Mouse (Mus musculus): ENCODE results near the gene Noxred1. TPM values are rescaled to one million over a fixed set of nuclear protein-coding genes. Genes with fewer than 3 reads are reported as not detected.

The Noxred1 gene
- polyA plus RNA-seq, 1 experiment from 2014 or later, result 1.0 TPM

DNA sequence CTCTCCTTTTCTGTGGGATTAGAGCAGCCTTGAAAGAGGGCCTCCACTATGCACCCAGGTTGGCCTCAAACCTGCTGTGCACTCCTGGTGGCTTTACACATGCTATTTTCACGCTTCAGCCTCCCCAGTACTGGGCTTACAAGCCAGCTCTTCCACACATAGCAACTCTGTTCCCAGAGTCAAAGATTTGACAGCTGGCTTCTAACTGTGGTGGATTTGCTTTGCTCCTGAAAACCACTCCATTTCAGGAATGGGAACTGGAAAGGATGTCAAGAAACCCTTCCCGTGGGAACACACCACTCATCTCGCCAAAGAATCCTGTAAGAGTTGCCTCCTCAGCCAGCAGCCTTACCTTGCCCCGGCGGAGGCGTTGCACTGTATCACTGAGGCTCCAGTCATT, 15.3 kb upstream of the Noxred1 start:
- peaks cover 95% of the 10 kb centered on the region for H3K36me3 ChIP-seq (ENCODE audit: control insufficient read depth, insufficient read depth, low read length)
- H3K4me2 ChIP-seq (ENCODE audit: low read length), result no peak overlapping the region
- no peaks in the 10 kb centered on the region for H3K27me3 ChIP-seq (ENCODE audit: control insufficient read depth, insufficient read depth, low read length)
- H3K4me3 ChIP-seq (replicated peaks; ENCODE audit: low read depth, low read length), result no peak overlapping the region
- no peak for DNase-seq
- no peak overlapping the region for H3K9ac ChIP-seq (replicated peaks; ENCODE audit: low read length)
- no peaks in the 10 kb centered on the region for H3K9me3 ChIP-seq (ENCODE audit: control insufficient read depth, low read length)
- H3K4me1 ChIP-seq (ENCODE audit: control insufficient read depth, insufficient read depth, low read length), result no peaks in the 10 kb centered on the region
- no peak overlapping the region for H3K27ac ChIP-seq (replicated peaks; ENCODE audit: low read depth, low read length)
- ATAC-seq (ENCODE audit: low FRiP score, low TSS enrichment), result no peak
- 93% methylated on average over 6 of the region's 6 CpGs for whole genome bisulfite sequencing

DNA sequence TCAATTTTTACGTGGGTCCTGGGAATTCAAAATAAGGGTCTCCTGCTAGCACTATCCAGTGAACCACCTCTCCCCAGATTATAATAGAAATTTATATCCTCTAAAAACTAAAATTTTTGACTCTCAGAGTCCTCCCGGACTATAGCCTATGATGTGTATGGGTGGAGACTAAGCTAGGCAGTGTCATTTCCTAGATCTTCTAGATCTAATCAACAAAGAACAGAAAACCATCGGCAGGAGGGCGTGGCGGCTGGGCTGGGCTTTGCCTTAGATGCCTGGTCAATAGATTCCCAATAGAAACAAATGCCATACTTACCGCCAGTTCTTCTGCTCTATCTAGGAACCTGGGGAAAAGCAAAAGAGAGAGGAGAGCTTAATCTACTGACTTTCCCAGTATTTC, 11.6 kb upstream of the Noxred1 start:
- ATAC-seq (ENCODE audit: low FRiP score, low TSS enrichment) (no peak), DNase-seq (no peak)
- H3K27me3 ChIP-seq (ENCODE audit: control insufficient read depth, insufficient read depth, low read length), result no peaks in the 10 kb centered on the region
- peaks cover 89% of the 10 kb centered on the region for H3K36me3 ChIP-seq (ENCODE audit: control insufficient read depth, insufficient read depth, low read length)
- H3K4me3 ChIP-seq (replicated peaks; ENCODE audit: low read depth, low read length), result no peak overlapping the region
- H3K4me1 ChIP-seq (ENCODE audit: control insufficient read depth, insufficient read depth, low read length), result no peaks in the 10 kb centered on the region
- H3K9ac ChIP-seq (replicated peaks; ENCODE audit: low read length), result no peak overlapping the region
- WGBS, result 90% methylated on average over 6 of the region's 6 CpGs
- no peak overlapping the region for H3K27ac ChIP-seq (replicated peaks; ENCODE audit: low read depth, low read length)
- H3K4me2 ChIP-seq (ENCODE audit: low read length), result no peak overlapping the region
- H3K9me3 ChIP-seq (ENCODE audit: control insufficient read depth, low read length), result no peaks in the 10 kb centered on the region

DNA sequence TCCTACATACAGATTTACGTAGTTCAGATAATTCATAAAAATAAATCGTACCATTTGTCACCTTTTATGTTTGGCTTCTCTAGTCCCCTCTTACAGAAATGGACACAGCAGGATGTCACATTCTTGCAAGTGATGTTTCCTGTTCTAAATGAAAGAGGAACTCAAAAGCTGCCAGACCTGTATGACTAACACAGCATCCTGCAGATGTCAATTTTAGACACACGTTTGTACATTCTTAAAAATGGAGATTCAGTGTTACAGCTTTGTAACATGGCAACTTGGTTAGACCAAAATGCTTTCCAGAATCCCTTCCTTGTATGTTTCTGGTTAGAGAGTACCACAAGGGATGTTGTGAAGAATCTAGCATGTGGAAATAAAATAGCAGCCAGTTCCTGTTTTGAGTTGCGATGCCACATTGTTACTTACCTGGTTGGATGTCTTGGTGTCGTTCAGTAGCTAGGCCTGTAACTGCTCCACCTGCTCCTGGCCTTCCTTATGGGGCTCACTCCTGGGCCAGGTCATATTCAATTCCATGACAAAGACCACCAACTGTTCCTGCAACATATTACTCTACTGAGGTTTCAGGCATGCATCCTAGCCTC, 1.5 kb downstream of the Noxred1 start:
- WGBS, result 90% methylated on average over 5 of the region's 5 CpGs
- Histone ChIP-seq H3K4me2 (ENCODE audit: low read length) (no peak overlapping the region), H3K9ac (replicated peaks; ENCODE audit: low read length) (no peak overlapping the region), H3K36me3 (ENCODE audit: control insufficient read depth, insufficient read depth, low read length) (peaks cover 42% of the 10 kb centered on the region), H3K4me1 (ENCODE audit: control insufficient read depth, insufficient read depth, low read length) (no peaks in the 10 kb centered on the region), H3K9me3 (ENCODE audit: control insufficient read depth, low read length) (no peaks in the 10 kb centered on the region), H3K4me3 (replicated peaks; ENCODE audit: low read depth, low read length) (no peak overlapping the region), H3K27ac (replicated peaks; ENCODE audit: low read depth, low read length) (no peak overlapping the region), H3K27me3 (ENCODE audit: control insufficient read depth, insufficient read depth, low read length) (no peaks in the 10 kb centered on the region)
- ATAC-seq (ENCODE audit: low FRiP score, low TSS enrichment) (no peak), DNase-seq (no peak)

DNA sequence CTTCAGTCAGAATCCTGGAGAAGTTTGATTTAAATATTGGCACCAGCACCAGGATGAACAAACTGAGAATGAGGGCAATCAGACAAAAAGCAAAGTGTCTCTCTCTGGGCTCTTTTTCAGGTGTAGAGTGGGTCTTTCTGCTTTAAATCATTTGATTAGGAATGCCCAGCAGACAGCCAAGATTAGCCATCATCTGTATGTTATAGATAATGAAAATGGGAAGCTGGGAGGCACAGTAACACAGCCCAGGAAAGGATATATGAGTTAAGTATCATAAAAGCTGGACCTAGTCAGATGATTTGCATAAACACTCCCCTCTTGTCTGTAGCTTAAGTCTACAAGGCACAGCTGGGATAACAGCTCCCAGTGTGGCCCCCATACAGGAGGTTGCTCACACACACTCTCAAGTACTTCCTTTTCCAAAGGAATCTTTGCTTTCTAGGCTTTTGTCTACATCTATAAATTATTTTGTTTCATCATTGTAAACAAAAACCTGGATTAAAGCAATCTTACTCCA, 8.1 kb downstream of the Noxred1 start:
- ATAC-seq (ENCODE audit: low FRiP score, low TSS enrichment) (no peak), DNase-seq (no peak)
- H3K4me2 ChIP-seq (ENCODE audit: low read length), result no peak overlapping the region
- H3K27me3 ChIP-seq (ENCODE audit: control insufficient read depth, insufficient read depth, low read length), result no peaks in the 10 kb centered on the region
- H3K4me1 ChIP-seq (ENCODE audit: control insufficient read depth, insufficient read depth, low read length), result no peaks in the 10 kb centered on the region
- no peak overlapping the region for H3K9ac ChIP-seq (replicated peaks; ENCODE audit: low read length)
- no peak overlapping the region for H3K27ac ChIP-seq (replicated peaks; ENCODE audit: low read depth, low read length)
- no peaks in the 10 kb centered on the region for H3K36me3 ChIP-seq (ENCODE audit: control insufficient read depth, insufficient read depth, low read length)
- no peak overlapping the region for H3K4me3 ChIP-seq (replicated peaks; ENCODE audit: low read depth, low read length)
- H3K9me3 ChIP-seq (ENCODE audit: control insufficient read depth, low read length), result no peaks in the 10 kb centered on the region; the same call in 1 of the 2 replicates

DNA sequence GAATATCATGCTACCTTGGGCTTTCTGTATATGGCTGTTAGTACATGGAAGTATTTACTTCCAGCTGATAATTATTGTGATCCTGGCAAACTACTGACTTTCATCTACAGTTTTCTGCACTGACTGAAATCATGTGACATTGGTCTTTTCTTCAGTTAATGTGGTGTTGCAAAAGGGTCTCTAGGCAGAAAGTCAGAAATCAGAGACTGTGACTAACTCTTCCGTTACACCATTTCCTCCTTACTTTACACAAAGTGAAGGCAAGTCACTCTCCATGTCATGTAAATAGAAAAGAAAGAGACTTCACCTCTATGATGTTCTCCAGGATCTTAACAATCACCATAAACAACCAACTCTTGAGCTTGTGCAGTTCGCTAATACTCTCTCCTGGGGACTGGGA, 8.9 kb downstream of the Noxred1 start:
- Histone ChIP-seq H3K9me3 (ENCODE audit: control insufficient read depth, low read length) (no peaks in the 10 kb centered on the region; the same call in 1 of the 2 replicates), H3K27ac (replicated peaks; ENCODE audit: low read depth, low read length) (no peak overlapping the region), H3K4me1 (ENCODE audit: control insufficient read depth, insufficient read depth, low read length) (no peaks in the 10 kb centered on the region), H3K4me3 (replicated peaks; ENCODE audit: low read depth, low read length) (no peak overlapping the region), H3K36me3 (ENCODE audit: control insufficient read depth, insufficient read depth, low read length) (no peaks in the 10 kb centered on the region), H3K9ac (replicated peaks; ENCODE audit: low read length) (no peak overlapping the region), H3K27me3 (ENCODE audit: control insufficient read depth, insufficient read depth, low read length) (no peaks in the 10 kb centered on the region), H3K4me2 (ENCODE audit: low read length) (no peak overlapping the region)
- DNase-seq, result no peak
- 90% methylated on average over 2 of the region's 2 CpGs for WGBS
- no peak for ATAC-seq (ENCODE audit: low FRiP score, low TSS enrichment)

DNA sequence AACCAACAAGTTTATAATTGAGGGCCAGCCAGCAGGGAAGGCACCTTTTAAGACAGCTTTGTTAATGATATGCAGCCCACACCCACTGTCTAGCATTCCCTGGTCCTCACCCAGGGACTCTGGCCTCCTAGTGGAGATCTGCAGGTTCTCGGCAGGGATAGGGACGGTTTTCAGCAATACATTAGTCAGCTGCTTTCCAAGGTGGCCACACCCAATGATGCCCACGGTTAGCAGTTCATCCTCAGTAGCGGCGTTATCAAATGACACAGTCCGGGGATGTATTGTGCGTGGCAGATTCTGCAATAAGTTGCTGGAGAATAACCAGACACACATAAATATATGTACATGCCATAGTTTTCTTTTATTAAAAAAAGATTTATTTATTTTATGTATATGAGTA, 11.7 kb downstream of the Noxred1 start:
- Histone ChIP-seq H3K4me3 (replicated peaks; ENCODE audit: low read depth, low read length) (no peak overlapping the region), H3K9ac (replicated peaks; ENCODE audit: low read length) (no peak overlapping the region), H3K9me3 (ENCODE audit: control insufficient read depth, low read length) (no peaks in the 10 kb centered on the region; the same call in 1 of the 2 replicates), H3K27ac (replicated peaks; ENCODE audit: low read depth, low read length) (no peak overlapping the region), H3K36me3 (ENCODE audit: control insufficient read depth, insufficient read depth, low read length) (no peaks in the 10 kb centered on the region), H3K27me3 (ENCODE audit: control insufficient read depth, insufficient read depth, low read length) (no peaks in the 10 kb centered on the region), H3K4me2 (ENCODE audit: low read length) (no peak overlapping the region), H3K4me1 (ENCODE audit: control insufficient read depth, insufficient read depth, low read length) (no peaks in the 10 kb centered on the region)
- WGBS, result 75% methylated on average over 7 of the region's 7 CpGs
- DNase-seq (no peak), ATAC-seq (ENCODE audit: low FRiP score, low TSS enrichment) (no peak)

DNA sequence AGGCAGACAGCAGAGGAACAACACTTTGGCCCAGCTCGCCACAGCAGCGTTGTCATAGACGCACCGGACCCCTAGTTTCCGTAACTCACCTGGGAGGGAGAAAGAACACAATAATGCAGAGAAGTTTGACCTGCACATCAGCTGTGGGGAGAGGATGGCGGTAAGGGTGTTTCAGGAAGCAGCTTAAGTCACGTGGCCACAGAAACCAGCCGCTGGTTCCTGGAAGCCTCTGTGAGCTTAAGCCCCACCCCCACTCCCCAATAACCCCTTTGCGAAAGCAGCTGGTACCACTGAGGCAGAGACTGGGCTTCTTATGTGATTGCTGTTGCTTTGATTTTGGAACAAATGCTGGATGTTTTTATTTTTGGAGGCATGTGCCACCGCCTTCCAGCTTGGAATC, 13.6 kb downstream of the Noxred1 start:
- H3K9ac ChIP-seq (replicated peaks; ENCODE audit: low read length), result no peak overlapping the region
- no peaks in the 10 kb centered on the region; the same call in 1 of the 2 replicates for H3K9me3 ChIP-seq (ENCODE audit: control insufficient read depth, low read length)
- 78% methylated on average over 10 of the region's 10 CpGs for WGBS
- H3K36me3 ChIP-seq (ENCODE audit: control insufficient read depth, insufficient read depth, low read length), result no peaks in the 10 kb centered on the region
- H3K27ac ChIP-seq (replicated peaks; ENCODE audit: low read depth, low read length), result no peak overlapping the region
- H3K4me2 ChIP-seq (ENCODE audit: low read length), result no peak overlapping the region
- DNase-seq, result no peak
- no peak overlapping the region for H3K4me3 ChIP-seq (replicated peaks; ENCODE audit: low read depth, low read length)
- H3K4me1 ChIP-seq (ENCODE audit: control insufficient read depth, insufficient read depth, low read length), result no peaks in the 10 kb centered on the region
- no peaks in the 10 kb centered on the region for H3K27me3 ChIP-seq (ENCODE audit: control insufficient read depth, insufficient read depth, low read length)
- no peak for ATAC-seq (ENCODE audit: low FRiP score, low TSS enrichment)

DNA sequence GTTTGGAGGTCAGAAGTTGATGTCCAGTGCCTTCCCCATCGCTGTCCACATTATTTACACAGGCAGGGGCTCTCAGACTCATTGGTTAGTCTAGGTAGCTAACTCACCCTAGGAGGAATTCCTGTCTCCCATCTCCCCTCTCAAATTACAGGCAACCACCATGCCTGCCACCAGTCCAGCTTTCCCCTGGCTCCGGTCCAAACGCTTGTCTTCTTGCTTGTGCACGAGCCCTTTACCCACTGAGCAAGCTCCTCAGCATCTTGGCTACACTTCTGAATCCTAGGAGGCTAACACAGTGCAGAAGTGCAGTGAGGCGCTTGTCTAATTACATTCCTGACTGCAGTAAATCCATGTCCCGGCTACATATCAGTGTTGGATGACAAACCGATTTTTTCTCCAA, 19.2 kb downstream of the Noxred1 start:
- no peaks in the 10 kb centered on the region for H3K4me1 ChIP-seq (ENCODE audit: control insufficient read depth, insufficient read depth, low read length)
- WGBS, result 67% methylated on average over 7 of the region's 7 CpGs
- DNase-seq, result peak; percentile 58

DNA sequence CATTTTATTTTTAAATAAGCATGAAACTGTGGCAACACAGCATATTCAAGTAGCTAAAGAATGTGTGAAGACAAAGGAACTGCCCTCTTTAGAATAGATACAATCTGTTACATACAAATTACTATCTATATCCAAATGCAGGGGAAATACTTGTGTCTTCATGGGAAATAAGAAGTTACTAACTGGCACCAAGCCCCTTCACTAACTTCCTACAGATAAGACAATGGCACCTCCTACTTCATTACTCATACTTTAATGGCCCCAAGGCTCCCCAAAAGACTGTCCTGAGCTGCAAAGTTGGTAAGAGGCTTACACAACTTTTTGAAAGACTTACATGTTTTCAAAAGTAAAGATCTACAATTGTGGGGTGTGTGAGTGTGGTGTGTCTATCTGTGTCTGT, 20.9 kb downstream of the Noxred1 start:
- DNase-seq (no peak), ATAC-seq (ENCODE audit: low FRiP score, low TSS enrichment) (no peak)
- Histone ChIP-seq H3K9me3 (ENCODE audit: control insufficient read depth, low read length) (no peaks in the 10 kb centered on the region), H3K27me3 (ENCODE audit: control insufficient read depth, insufficient read depth, low read length) (no peaks in the 10 kb centered on the region), H3K27ac (replicated peaks; ENCODE audit: low read depth, low read length) (no peak overlapping the region), H3K4me3 (replicated peaks; ENCODE audit: low read depth, low read length) (no peak overlapping the region), H3K4me2 (ENCODE audit: low read length) (no peak overlapping the region), H3K4me1 (ENCODE audit: control insufficient read depth, insufficient read depth, low read length) (no peaks in the 10 kb centered on the region), H3K9ac (replicated peaks; ENCODE audit: low read length) (no peak overlapping the region), H3K36me3 (ENCODE audit: control insufficient read depth, insufficient read depth, low read length) (no peaks in the 10 kb centered on the region)

More for the DNA sequence above, 19.2 kb downstream of the Noxred1 start:
- no peaks in the 10 kb centered on the region for H3K36me3 ChIP-seq (ENCODE audit: control insufficient read depth, insufficient read depth, low read length)
- H3K9ac ChIP-seq (replicated peaks; ENCODE audit: low read length), result no peak overlapping the region
- no peaks in the 10 kb centered on the region for H3K27me3 ChIP-seq (ENCODE audit: control insufficient read depth, insufficient read depth, low read length)
- no peak overlapping the region for H3K27ac ChIP-seq (replicated peaks; ENCODE audit: low read depth, low read length)
- no peak for ATAC-seq (ENCODE audit: low FRiP score, low TSS enrichment)
- H3K4me2 ChIP-seq (ENCODE audit: low read length), result no peak overlapping the region
- no peaks in the 10 kb centered on the region for H3K9me3 ChIP-seq (ENCODE audit: control insufficient read depth, low read length)
- no peak overlapping the region for H3K4me3 ChIP-seq (replicated peaks; ENCODE audit: low read depth, low read length)
